In genomic region chr5:135063629-135064381, GRCm38 (mm10) we compare ENCODE assay signal across 8 mouse cellular contexts. TPM values are rescaled to one million over a fixed set of nuclear protein-coding genes. Genes with fewer than 3 reads are reported as not detected.
A peak's percentile ranks its signal among the peaks of the same experiment; 100 is the strongest.
DNase-seq lines count a peak whose midpoint lies in the region; ATAC-seq and TF ChIP-seq lines count a peak whose summit lies in the region.

Dnajc30 (plus strand) TSS chr5:135064202.

- no peak within 1 kb of the TSS for H3K27ac ChIP-seq in ES-Bruce4 (ENCODE audit: insufficient read depth, low read length)
- H3K27ac ChIP-seq in forebrain, embryonic 13.5 days = peak within 1 kb of the TSS; percentile 51; the same call in 1 of the 2 replicates
- peak within 1 kb of the TSS; percentile 74 for H3K27ac ChIP-seq in liver, postnatal 0 days (ENCODE audit: low read depth)
- peak within 1 kb of the TSS; percentile 62 for H3K27ac ChIP-seq in neural tube, embryonic 14.5 days (ENCODE audit: low read depth, low read length)

- H3K4me2 ChIP-seq in forebrain, embryonic 13.5 days = peak within 1 kb of the TSS; percentile 97
- peak within 1 kb of the TSS; percentile 98 for H3K4me2 ChIP-seq in liver, postnatal 0 days (ENCODE audit: low read depth, low read length)
- peak within 1 kb of the TSS; percentile 84 for H3K4me2 ChIP-seq in neural tube, embryonic 14.5 days (ENCODE audit: low read depth, low read length)

- H3K9me3 ChIP-seq in ES-Bruce4 (replicated peaks; ENCODE audit: control insufficient read depth, insufficient read depth, low read length, poor library complexity, severe bottlenecking) = no peaks in the 10 kb centered on the region
- no peaks in the 10 kb centered on the region for H3K9me3 ChIP-seq in forebrain, embryonic 13.5 days (replicated peaks)
- 0 out of 2 replicates have a peak, but pooled peaks cover 2% of the 10 kb centered on the region for H3K9me3 ChIP-seq in liver, postnatal 0 days (ENCODE audit: low read length)
- no peaks in the 10 kb centered on the region for H3K9me3 ChIP-seq in neural tube, embryonic 14.5 days (ENCODE audit: control insufficient read depth, low read length)

- intact Hi-C loops in heart, postnatal 10 days (cut with DNase I) = loop anchor here (2.0 kb wide), 1 partner anchor 49 kb away; no protein-coding TSS in a partner anchor

- no peak for TF ChIP-seq EP300 in ES-Bruce4 (IDR thresholded peaks at IDR 0.05; ENCODE audit: insufficient read depth, low read depth, low read length)
- TF ChIP-seq EP300 in liver, postnatal 0 days (IDR thresholded peaks at IDR 0.05; ENCODE audit: low read depth) = peak; percentile 76

- TF ChIP-seq CTCF in ES-Bruce4 (IDR thresholded peaks at IDR 0.05; ENCODE audit: low read depth, low read length) = no peak
- 0 out of 2 replicates have a peak, but pooled peaks have one; percentile 6 for TF ChIP-seq CTCF in liver, postnatal 0 days (IDR thresholded peaks at IDR 0.05; ENCODE audit: low read depth)

- ATAC-seq in cerebellum, adult (ENCODE audit: insufficient number of reproducible peaks, low FRiP score, low TSS enrichment) = peak; percentile 97
- peak; percentile 98 for ATAC-seq in forebrain, embryonic 13.5 days
- ATAC-seq in liver, postnatal 0 days = peak; percentile 99
- peak; percentile 97 for ATAC-seq in neural tube, embryonic 14.5 days (ENCODE audit: low read depth)

- under 1% methylated on average over 52 of the region's 52 CpGs for WGBS in forebrain, embryonic 13.5 days
- WGBS in large intestine, adult 2 months = under 1% methylated on average over 52 of the region's 52 CpGs
- 2% methylated on average over 52 of the region's 52 CpGs for WGBS in liver, postnatal 0 days (ENCODE audit: insufficient replicate concordance)
- under 1% methylated on average over 52 of the region's 52 CpGs for WGBS in neural tube, embryonic 14.5 days

- TF ChIP-seq POLR2A in ES-Bruce4 (IDR thresholded peaks at IDR 0.05; ENCODE audit: insufficient read depth, low read length) = no peak

- DNase-seq in heart, postnatal 10 days = peak; percentile 97
- peak; percentile 81 for DNase-seq in large intestine, adult 2 months (ENCODE audit: low read depth, low spot score)
- peak; percentile 98 for DNase-seq in liver, postnatal 0 days
- peak; percentile 99 for DNase-seq in testis, postnatal 10 days (ENCODE audit: low spot score)

- H3K4me1 ChIP-seq in ES-Bruce4 (ENCODE audit: control insufficient read depth, insufficient read depth, low read length) = no peaks in the 10 kb centered on the region
- H3K4me1 ChIP-seq in forebrain, embryonic 13.5 days = peaks cover 24% of the 10 kb centered on the region
- peaks cover 10% of the 10 kb centered on the region for H3K4me1 ChIP-seq in liver, postnatal 0 days (ENCODE audit: insufficient read depth)
- peaks cover 20% of the 10 kb centered on the region for H3K4me1 ChIP-seq in neural tube, embryonic 14.5 days (ENCODE audit: control insufficient read depth, insufficient read depth, low read length)

- peak within 1 kb of the TSS; percentile 60 for H3K9ac ChIP-seq in ES-Bruce4 (ENCODE audit: low read depth, poor library complexity, severe bottlenecking)
- peak within 1 kb of the TSS; percentile 91 for H3K9ac ChIP-seq in forebrain, embryonic 13.5 days
- peak within 1 kb of the TSS; percentile 91 for H3K9ac ChIP-seq in liver, postnatal 0 days (replicated peaks)
- peak within 1 kb of the TSS; percentile 82 for H3K9ac ChIP-seq in neural tube, embryonic 14.5 days (replicated peaks; ENCODE audit: low read depth, low read length)

- H3K36me3 ChIP-seq in ES-Bruce4 (ENCODE audit: control insufficient read depth, insufficient read depth, low read length, poor library complexity, severe bottlenecking) = peaks cover 6% of the 10 kb centered on the region
- peaks cover 56% of the 10 kb centered on the region for H3K36me3 ChIP-seq in forebrain, embryonic 13.5 days (ENCODE audit: poor library complexity, severe bottlenecking)
- peaks cover 26% of the 10 kb centered on the region for H3K36me3 ChIP-seq in liver, postnatal 0 days (replicated peaks; ENCODE audit: insufficient read depth, low read length)
- peaks cover 16% of the 10 kb centered on the region for H3K36me3 ChIP-seq in neural tube, embryonic 14.5 days (ENCODE audit: control insufficient read depth, insufficient read depth, low read length)

- peak within 1 kb of the TSS; percentile 99 for H3K4me3 ChIP-seq in ES-Bruce4 (ENCODE audit: low read depth, low read length)
- peak within 1 kb of the TSS; percentile 94 for H3K4me3 ChIP-seq in forebrain, embryonic 13.5 days
- peak within 1 kb of the TSS; percentile 87 for H3K4me3 ChIP-seq in liver, postnatal 0 days (ENCODE audit: low read depth, low read length)
- peak within 1 kb of the TSS; percentile 85 for H3K4me3 ChIP-seq in neural tube, embryonic 14.5 days (ENCODE audit: low read depth, low read length)

- H3K27me3 ChIP-seq in ES-Bruce4 (ENCODE audit: control insufficient read depth, insufficient read depth, low read length, poor library complexity, severe bottlenecking) = no peaks in the 10 kb centered on the region
- no peaks in the 10 kb centered on the region for H3K27me3 ChIP-seq in forebrain, embryonic 13.5 days
- no peaks in the 10 kb centered on the region for H3K27me3 ChIP-seq in liver, postnatal 0 days (ENCODE audit: insufficient read depth, low read length)
- no peaks in the 10 kb centered on the region for H3K27me3 ChIP-seq in neural tube, embryonic 14.5 days (ENCODE audit: control insufficient read depth, insufficient read depth, low read length)

RNA-seq across cellular contexts. Expression of gene Dnajc30, which starts in this region (rescaled TPM):
- polyA plus RNA-seq in ES-Bruce4 (2011; ENCODE audit: insufficient read depth, insufficient read length, low read depth, missing spikeins) = 7.9 and 8.0 TPM in 2 replicates
- polyA plus RNA-seq in forebrain, embryonic 13.5 days (2015; fragmentation: Nextera tagmentation; extraction: Ambion mirVana) = 31.3 and 33.8 TPM in 2 replicates
- 10 to 100 TPM; 24.9 to 27.0 TPM for total RNA-seq in heart, postnatal 10 days (2021)
- 31.4 and 38.8 TPM in 2 replicates for polyA plus RNA-seq in large intestine, adult 2 months (2012; rRNA removed)
- polyA plus RNA-seq in liver, postnatal 0 days (2015; fragmentation: Nextera tagmentation; extraction: Ambion mirVana) = 28.7 and 33.3 TPM in 2 replicates
- polyA plus RNA-seq in neural tube, embryonic 14.5 days (2014; fragmentation: Nextera tagmentation; extraction: Ambion mirVana) = 42.2 and 47.0 TPM in 2 replicates
